Mouse (Mus musculus): ENCODE measurements around the gene Meis2. TPM values are rescaled to one million over a fixed set of nuclear protein-coding genes. Genes with fewer than 3 reads are reported as not detected.

The Meis2 gene
- total RNA-seq, 2 experiments from 2014 or later = not detected

GRCm38 (mm10) chr2:115850961-115851360 lies 214.7 kb downstream of the Meis2 start:
- ATAC-seq (replicated peaks; ENCODE audit: low FRiP score, poor library complexity, severe bottlenecking) = no peak

- no peak for ATAC-seq (replicated peaks; ENCODE audit: low FRiP score, poor library complexity, severe bottlenecking)
These were observed 222.8 kb downstream of the Meis2 start for GRCm38 (mm10) chr2:115842821-115843220.

GRCm38 (mm10) chr2:115836034-115836433 lies 229.6 kb downstream of the Meis2 start:
- ATAC-seq (replicated peaks; ENCODE audit: low FRiP score, poor library complexity, severe bottlenecking) = no peak

DNA sequence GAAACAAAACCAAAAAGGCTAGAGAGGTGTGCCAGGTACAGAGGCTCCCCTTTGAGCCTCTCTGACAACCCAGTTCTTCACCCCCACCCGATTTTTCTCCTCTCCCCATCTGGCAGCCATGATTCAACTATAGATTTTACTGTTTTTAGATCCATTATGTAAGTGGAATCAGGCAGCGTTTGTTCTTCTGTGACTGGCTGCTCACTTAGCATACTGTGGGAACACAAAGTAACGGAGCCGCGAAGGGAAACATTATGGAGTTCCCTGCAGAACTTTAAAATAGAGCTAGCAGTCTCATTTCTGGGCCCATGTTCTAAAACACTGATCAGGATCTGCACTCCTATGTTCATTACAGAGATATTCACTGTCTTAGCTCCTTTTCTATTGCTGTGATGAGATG lies 243.3 kb downstream of the Meis2 start:
- ATAC-seq (replicated peaks; ENCODE audit: low FRiP score, poor library complexity, severe bottlenecking) = no peak

DNA sequence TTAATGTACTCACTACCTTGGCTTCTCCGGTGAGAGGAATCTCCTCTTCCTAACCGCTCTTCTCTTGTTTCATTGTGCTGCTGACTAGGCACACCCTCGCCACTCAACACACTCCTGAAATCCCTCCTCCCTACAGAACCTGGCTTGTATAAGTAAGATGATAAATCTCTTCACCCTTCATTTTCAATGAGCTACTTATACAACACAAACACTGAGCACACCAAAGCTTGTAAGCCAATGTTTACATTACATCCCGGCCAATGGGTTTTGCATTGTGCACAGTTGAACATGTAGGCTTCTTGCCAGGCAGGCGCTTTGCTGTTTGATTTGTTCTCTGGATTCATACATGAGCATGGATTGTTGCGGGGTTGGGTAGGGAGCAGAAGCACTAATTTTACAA lies 247.7 kb downstream of the Meis2 start:
- no peak for ATAC-seq (replicated peaks; ENCODE audit: low FRiP score, poor library complexity, severe bottlenecking)

DNA sequence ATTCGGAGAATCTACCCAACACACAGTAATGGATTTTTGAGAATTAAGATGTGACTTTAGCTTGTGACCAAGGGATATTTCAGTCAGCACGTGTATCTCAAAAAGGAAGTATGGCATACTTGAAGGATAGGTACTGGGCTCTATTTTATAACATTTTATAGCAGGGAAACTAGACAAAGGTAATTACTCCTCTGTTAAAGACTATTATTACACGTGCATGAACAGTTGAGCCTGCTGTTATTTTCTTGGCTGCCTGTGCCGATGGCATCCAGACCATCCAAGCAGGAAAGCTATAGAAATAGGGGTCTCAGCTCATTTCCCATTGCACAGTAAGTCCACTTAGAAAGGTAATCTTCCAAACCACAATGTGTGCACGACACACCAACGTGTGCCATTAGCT lies 251.9 kb downstream of the Meis2 start:
- ATAC-seq (replicated peaks; ENCODE audit: low FRiP score, poor library complexity, severe bottlenecking) = no peak

- no peak for ATAC-seq (replicated peaks; ENCODE audit: low FRiP score, poor library complexity, severe bottlenecking)
These were observed 252.3 kb downstream of the Meis2 start for GRCm38 (mm10) chr2:115813316-115813715.
